Mouse (Mus musculus): ENCODE measurements around the gene Foxo4.

Foxo4 gene

GRCm38 (mm10) chrX:101253952-101254729 lies at the start of gene Foxo4:
Gene Foxo4 (plus strand): TSS chrX:101254528.
- peak; percentile 83 to 87 for DNase-seq (ENCODE audit: low spot score in 2 of 2)

- DNase-seq (ENCODE audit: low spot score in 2 of 2): peak; percentile 78 to 80
Measured at GRCm38 (mm10) chrX:101221834-101222795, 32.2 kb upstream of the Foxo4 start, which contains the start of gene Snx12. Gene Snx12 (minus strand): TSS chrX:101222563.

- DNase-seq (ENCODE audit: low spot score in 2 of 2): no peak
Measured at GRCm38 (mm10) chrX:101222796-101223162, 31.5 kb upstream of the Foxo4 start.

GRCm38 (mm10) chrX:101245011-101245410 lies 9.3 kb upstream of the Foxo4 start:
- no peak for DNase-seq (ENCODE audit: low spot score in 2 of 2)

GRCm38 (mm10) chrX:101254740-101255139 lies 412 bp downstream of the Foxo4 start:
- DNase-seq (ENCODE audit: low spot score in 2 of 2): no peak

- DNase-seq (ENCODE audit: low spot score in 2 of 2): peak; percentile 56 to 66
Measured at GRCm38 (mm10) chrX:101256603-101257002, 2.3 kb downstream of the Foxo4 start.

GRCm38 (mm10) chrX:101260441-101261325 lies 6.4 kb downstream of the Foxo4 start:
- DNase-seq (ENCODE audit: low spot score in 2 of 2): peak; percentile 42 to 68

GRCm38 (mm10) chrX:101263892-101264291 lies 9.6 kb downstream of the Foxo4 start, which contains the start of gene Gm614:
Gene Gm614 (minus strand): TSS chrX:101263992.
- no peak for DNase-seq (ENCODE audit: low spot score in 2 of 2)

- DNase-seq (ENCODE audit: low spot score in 2 of 2): no peak
Measured at GRCm38 (mm10) chrX:101266631-101267030, 12.3 kb downstream of the Foxo4 start.

- peak; percentile 55 to 56 for DNase-seq (ENCODE audit: low spot score in 2 of 2)
Measured at GRCm38 (mm10) chrX:101268025-101268754, 13.9 kb downstream of the Foxo4 start, which contains the start of gene Il2rg. Gene Il2rg (minus strand): TSS chrX:101268255.

- DNase-seq (ENCODE audit: low spot score in 2 of 2): no peak
Measured at GRCm38 (mm10) chrX:101268755-101269124, 14.4 kb downstream of the Foxo4 start, which contains the start of gene Gm20489. Gene Gm20489 (minus strand): TSS chrX:101269023.

- peak; percentile 18 to 36 for DNase-seq (ENCODE audit: low spot score in 2 of 2)
Measured at GRCm38 (mm10) chrX:101273410-101273809, 19.1 kb downstream of the Foxo4 start.

- peak; percentile 78 to 80 for DNase-seq (ENCODE audit: low spot score in 2 of 2)
Measured at GRCm38 (mm10) chrX:101273875-101274738, 19.8 kb downstream of the Foxo4 start, which contains the start of gene Med12. Gene Med12 (plus strand): TSS chrX:101274030.

- no peak for DNase-seq (ENCODE audit: low spot score in 2 of 2)
Measured at GRCm38 (mm10) chrX:101282813-101283212, 28.5 kb downstream of the Foxo4 start.

GRCm38 (mm10) chrX:101285534-101285933 lies 31.2 kb downstream of the Foxo4 start:
- peak; percentile 46 to 69 for DNase-seq (ENCODE audit: low spot score in 2 of 2)

GRCm38 (mm10) chrX:101285953-101286670 lies 31.8 kb downstream of the Foxo4 start:
- no peak for DNase-seq (ENCODE audit: low spot score in 2 of 2)

GRCm38 (mm10) chrX:101287543-101287942 lies 33.2 kb downstream of the Foxo4 start:
- DNase-seq (ENCODE audit: low spot score in 2 of 2): no peak

- no peak for DNase-seq (ENCODE audit: low spot score in 2 of 2)
Measured at GRCm38 (mm10) chrX:101288432-101288831, 34.1 kb downstream of the Foxo4 start.

- no peak for DNase-seq (ENCODE audit: low spot score in 2 of 2)
Measured at GRCm38 (mm10) chrX:101289037-101289436, 34.7 kb downstream of the Foxo4 start.
